Mouse (Mus musculus): ENCODE measurements around the gene Spout1.

DNA sequence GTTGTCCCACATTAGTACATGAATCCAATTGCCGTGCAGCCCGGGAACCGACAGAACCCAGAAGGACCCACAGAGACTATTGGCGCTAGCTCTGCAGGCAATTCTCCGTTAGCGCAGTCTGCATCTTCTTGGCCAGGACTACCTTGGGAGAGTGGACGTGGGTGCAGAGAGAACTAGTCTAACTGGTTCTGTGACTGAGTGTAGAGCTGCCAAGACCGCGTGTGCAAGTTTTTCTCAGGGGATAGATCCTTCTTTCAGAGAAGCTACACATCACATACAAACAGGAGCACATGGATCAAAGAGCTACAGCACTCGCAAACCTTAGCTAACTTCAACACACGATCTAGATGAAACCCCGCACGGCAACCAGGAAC, 27.0 kb upstream of the Spout1 start:
- TF ChIP-seq CTCF (IDR thresholded peaks at IDR 0.05; ENCODE audit: insufficient read depth, low read length) (no peak), POLR2A (IDR thresholded peaks at IDR 0.05; ENCODE audit: borderline replicate concordance, extremely low read depth, low read depth, low read length) (no peak)

All from lung, adult 2 months (tissue).